ENCODE assay signal across 8 mouse cellular contexts in genomic region chr9:21245113-21245487, GRCm38 (mm10). TPM values are rescaled to one million over a fixed set of nuclear protein-coding genes. Genes with fewer than 3 reads are reported as not detected.
DNase-seq lines count a peak whose midpoint lies in the region; ATAC-seq and TF ChIP-seq lines count a peak whose summit lies in the region.

No protein-coding gene starts in this region.

- no peaks in the 10 kb centered on the region for H3K79me2 ChIP-seq in heart, adult 2 months (replicated peaks; ENCODE audit: control insufficient read depth, insufficient read depth, low read length)

- no peaks in the 10 kb centered on the region for H3K9me3 ChIP-seq in ES-E14 (ENCODE audit: control insufficient read depth, insufficient read depth, low read depth, low read length)
- no peaks in the 10 kb centered on the region for H3K9me3 ChIP-seq in hindbrain, embryonic 11.5 days (ENCODE audit: control insufficient read depth, low read length)
- no peaks in the 10 kb centered on the region for H3K9me3 ChIP-seq in liver, postnatal 0 days (ENCODE audit: low read length)

- no peak overlapping the region for H3K27ac ChIP-seq in heart, adult 2 months
- no peak overlapping the region for H3K27ac ChIP-seq in ES-E14 (ENCODE audit: insufficient read depth, low read depth, low read length, poor library complexity, severe bottlenecking)
- no peak overlapping the region for H3K27ac ChIP-seq in hindbrain, embryonic 11.5 days (ENCODE audit: low read depth, low read length)
- no peak overlapping the region for H3K27ac ChIP-seq in liver, postnatal 0 days (ENCODE audit: low read depth)

- intact Hi-C loops in heart, adult 2 months (cut with DNase I): no loop called here

- no peak for TF ChIP-seq CTCF in heart, adult 2 months (IDR thresholded peaks at IDR 0.05)
- no peak for TF ChIP-seq CTCF in liver, postnatal 0 days (IDR thresholded peaks at IDR 0.05; ENCODE audit: low read depth)

- peak overlapping the region; percentile 77 for H3K4me2 ChIP-seq in hindbrain, embryonic 11.5 days (replicated peaks; ENCODE audit: low read depth, low read length)
- peak overlapping the region; percentile 76 for H3K4me2 ChIP-seq in liver, postnatal 0 days (ENCODE audit: low read depth, low read length)

- H3K27me3 ChIP-seq in heart, adult 2 months (ENCODE audit: control insufficient read depth, insufficient read depth, low read length): peaks cover 13% of the 10 kb centered on the region
- H3K27me3 ChIP-seq in hindbrain, embryonic 11.5 days (ENCODE audit: control insufficient read depth, insufficient read depth, low read length): peaks cover 76% of the 10 kb centered on the region
- peaks cover 68% of the 10 kb centered on the region for H3K27me3 ChIP-seq in liver, postnatal 0 days (ENCODE audit: insufficient read depth, low read length)

- WGBS in heart, adult 2 months: 3% methylated on average over 16 of the region's 16 CpGs
- WGBS in hindbrain, embryonic 11.5 days: 1% methylated on average over 15 of the region's 16 CpGs
- 5% methylated on average over 16 of the region's 16 CpGs for WGBS in liver, postnatal 0 days (ENCODE audit: insufficient replicate concordance)

- 0 out of 2 replicates have a peak, but pooled peaks cover 1% of the 10 kb centered on the region for H3K4me1 ChIP-seq in heart, adult 2 months (ENCODE audit: control insufficient read depth, insufficient read depth, low read length)
- H3K4me1 ChIP-seq in ES-E14 (ENCODE audit: control insufficient read depth in 2 of 2, insufficient read depth in 2 of 2, low read length in 2 of 2, poor library complexity in 1 of 2): peaks cover 2 to 6% of the 10 kb centered on the region in 2 experiments; a peak in 2 of 4 replicates
- peaks cover 6% of the 10 kb centered on the region; the same call in 1 of the 2 replicates for H3K4me1 ChIP-seq in hindbrain, embryonic 11.5 days (replicated peaks; ENCODE audit: control insufficient read depth, insufficient read depth, low read length)
- peaks cover 26% of the 10 kb centered on the region for H3K4me1 ChIP-seq in liver, postnatal 0 days (ENCODE audit: insufficient read depth)

- no peak for TF ChIP-seq EP300 in heart, adult 2 months (IDR thresholded peaks at IDR 0.05; ENCODE audit: insufficient read depth, low read depth, low read length)
- TF ChIP-seq EP300 in liver, postnatal 0 days (IDR thresholded peaks at IDR 0.05; ENCODE audit: low read depth): no peak

- peak overlapping the region; percentile 62 for H3K9ac ChIP-seq in heart, adult 2 months (ENCODE audit: low read depth, low read length)
- peak overlapping the region; percentile 51; the same call in 1 of the 2 replicates for H3K9ac ChIP-seq in ES-E14 (ENCODE audit: insufficient read depth, low read depth, low read length, poor library complexity, severe bottlenecking)
- peak overlapping the region; percentile 54; the same call in 1 of the 2 replicates for H3K9ac ChIP-seq in hindbrain, embryonic 11.5 days (ENCODE audit: low read depth, low read length)
- no peak overlapping the region for H3K9ac ChIP-seq in liver, postnatal 0 days (replicated peaks)

- in situ Hi-C loops in ES-E14 (cut with MboI; ENCODE audit: low sequenced_read_pairs in 2 of 2, unreplicated experiment in 2 of 2): no loop called here

- no peak for TF ChIP-seq POLR2A in heart, adult 2 months (IDR thresholded peaks at IDR 0.05; ENCODE audit: insufficient read depth, low read depth, low read length)

- peak overlapping the region; percentile 46 for H3K4me3 ChIP-seq in heart, adult 2 months
- H3K4me3 ChIP-seq in ES-E14 (ENCODE audit: insufficient read depth in 1 of 2, low read depth in 1 of 2, low read length in 2 of 2, poor library complexity in 1 of 2, severe bottlenecking in 1 of 2): peak overlapping the region; percentile 64 to 83
- H3K4me3 ChIP-seq in hindbrain, embryonic 11.5 days (ENCODE audit: low read depth, low read length): peak overlapping the region; percentile 40
- H3K4me3 ChIP-seq in liver, postnatal 0 days (ENCODE audit: low read depth, low read length): peak overlapping the region; percentile 53

- DNase-seq in heart, adult 2 months: no peak
- DNase-seq in heart, adult 18-20 months: no peak
- no peak for DNase-seq in ES-E14 (ENCODE audit: low read depth, low spot score)
- DNase-seq in hindbrain, embryonic 11.5 days (ENCODE audit: low spot score): no peak
- DNase-seq in liver, postnatal 0 days: no peak
- DNase-seq in layer of hippocampus, adult 11-12 months (ENCODE audit: low spot score): no peak
- no peak for DNase-seq in right cerebral cortex, adult 2 months (ENCODE audit: low spot score in 2 of 2)
- DNase-seq in spleen, adult 12 weeks (ENCODE audit: low spot score): no peak

- no peaks in the 10 kb centered on the region for H3K36me3 ChIP-seq in heart, adult 2 months (ENCODE audit: control insufficient read depth, insufficient read depth, low read length)
- H3K36me3 ChIP-seq in ES-E14 (ENCODE audit: control insufficient read depth, insufficient read depth, low read length, poor library complexity, severe bottlenecking): no peaks in the 10 kb centered on the region
- H3K36me3 ChIP-seq in hindbrain, embryonic 11.5 days (ENCODE audit: control insufficient read depth, insufficient read depth, low read length): no peaks in the 10 kb centered on the region
- H3K36me3 ChIP-seq in liver, postnatal 0 days (replicated peaks; ENCODE audit: insufficient read depth, low read length): no peaks in the 10 kb centered on the region

- ATAC-seq in hindbrain, embryonic 11.5 days (ENCODE audit: low FRiP score): no peak
- no peak for ATAC-seq in liver, postnatal 0 days

TF ChIP-seq in ES-E14, 5 proteins besides CTCF, POLR2A, EP300 and RAD21:
- no peak for TF ChIP-seq HCFC1 (IDR thresholded peaks at IDR 0.05; ENCODE audit: borderline replicate concordance, insufficient read depth, low read length)
- TF ChIP-seq ZNF384 (IDR thresholded peaks at IDR 0.05; ENCODE audit: low read depth, low read length): no peak
- no peak for TF ChIP-seq ZC3H11A (IDR thresholded peaks at IDR 0.05; ENCODE audit: borderline replicate concordance, low read depth, low read length)
- TF ChIP-seq CHD2 (IDR thresholded peaks at IDR 0.05; ENCODE audit: low read depth, low read length): no peak
- no peak for TF ChIP-seq MAFK (IDR thresholded peaks at IDR 0.05; ENCODE audit: insufficient read depth, low read depth, low read length)
TF ChIP-seq in ES-E14: peak in this region for 0.

RNA-seq across cellular contexts. Expression of gene S1pr5, which starts 3.1 kb away (rescaled TPM):
- total RNA-seq in heart, adult 2 months (2021): 1 to 10 TPM; 1.2 to 1.3 TPM
- polyA plus RNA-seq in heart, adult 2 months (2012; rRNA removed): 0.73 and 1.5 TPM in 2 replicates
- total RNA-seq in heart, adult 18-20 months (2021): 1 to 10 TPM in 1 of 2 experiments, under 1 TPM in 1; 0.89 to 1.5 TPM
- total RNA-seq in ES-E14 (2012; rRNA removed): 0.27 and 0.53 TPM in 2 replicates
- 0.59 and 0.73 TPM in 2 replicates for polyA plus RNA-seq in hindbrain, embryonic 11.5 days (2014; fragmentation: Nextera tagmentation; extraction: Ambion mirVana)
- polyA plus RNA-seq in liver, postnatal 0 days (2015; fragmentation: Nextera tagmentation; extraction: Ambion mirVana): 0.08 and 0.17 TPM in 2 replicates

RNA-seq across cellular contexts. Expression of gene Keap1, which starts 5.9 kb away (rescaled TPM):
- 10 to 100 TPM; 37.6 to 47.2 TPM for total RNA-seq in heart, adult 2 months (2021)
- 40.4 and 46.0 TPM in 2 replicates for polyA plus RNA-seq in heart, adult 2 months (2012; rRNA removed)
- total RNA-seq in heart, adult 18-20 months (2021): 10 to 100 TPM; 43.1 to 44.5 TPM
- 23.3 and 27.4 TPM in 2 replicates for total RNA-seq in ES-E14 (2012; rRNA removed)
- 23.6 and 23.7 TPM in 2 replicates for polyA plus RNA-seq in hindbrain, embryonic 11.5 days (2014; fragmentation: Nextera tagmentation; extraction: Ambion mirVana)
- 22.9 and 26.5 TPM in 2 replicates for polyA plus RNA-seq in liver, postnatal 0 days (2015; fragmentation: Nextera tagmentation; extraction: Ambion mirVana)

RNA-seq across cellular contexts. Expression of gene Atg4d, which starts 20.0 kb away (rescaled TPM):
- 100 to 1,000 TPM in 1 of 2 experiments, 10 to 100 TPM in 1; 88.7 to 100 TPM for total RNA-seq in heart, adult 2 months (2021)
- polyA plus RNA-seq in heart, adult 2 months (2012; rRNA removed): 60.8 and 72.6 TPM in 2 replicates
- total RNA-seq in heart, adult 18-20 months (2021): 100 to 1,000 TPM in 1 of 2 experiments, 10 to 100 TPM in 1; 82.0 to 101 TPM
- 23.8 and 32.7 TPM in 2 replicates for total RNA-seq in ES-E14 (2012; rRNA removed)
- 45.3 and 50.6 TPM in 2 replicates for polyA plus RNA-seq in hindbrain, embryonic 11.5 days (2014; fragmentation: Nextera tagmentation; extraction: Ambion mirVana)
- polyA plus RNA-seq in liver, postnatal 0 days (2015; fragmentation: Nextera tagmentation; extraction: Ambion mirVana): 49.3 and 51.2 TPM in 2 replicates

RNA-seq across cellular contexts. Expression of gene Kri1, which starts 42.7 kb away (rescaled TPM):
- total RNA-seq in heart, adult 2 months (2021): 10 to 100 TPM; 16.3 to 16.8 TPM
- 10.5 and 12.8 TPM in 2 replicates for polyA plus RNA-seq in heart, adult 2 months (2012; rRNA removed)
- 10 to 100 TPM; 10.6 to 17.2 TPM for total RNA-seq in heart, adult 18-20 months (2021)
- 81.6 and 108 TPM in 2 replicates for total RNA-seq in ES-E14 (2012; rRNA removed)
- polyA plus RNA-seq in hindbrain, embryonic 11.5 days (2014; fragmentation: Nextera tagmentation; extraction: Ambion mirVana): 13.5 and 15.9 TPM in 2 replicates
- 4.7 and 5.3 TPM in 2 replicates for polyA plus RNA-seq in liver, postnatal 0 days (2015; fragmentation: Nextera tagmentation; extraction: Ambion mirVana)

RNA-seq across cellular contexts. Expression of gene Cdkn2d, which starts 46.1 kb away (rescaled TPM):
- 10 to 100 TPM; 11.3 to 15.0 TPM for total RNA-seq in heart, adult 2 months (2021)
- 25.0 and 32.9 TPM in 2 replicates for polyA plus RNA-seq in heart, adult 2 months (2012; rRNA removed)
- 10 to 100 TPM; 14.3 to 15.9 TPM for total RNA-seq in heart, adult 18-20 months (2021)
- total RNA-seq in ES-E14 (2012; rRNA removed): 9.6 and 12.7 TPM in 2 replicates
- 80.3 and 83.2 TPM in 2 replicates for polyA plus RNA-seq in hindbrain, embryonic 11.5 days (2014; fragmentation: Nextera tagmentation; extraction: Ambion mirVana)
- 74.3 and 76.6 TPM in 2 replicates for polyA plus RNA-seq in liver, postnatal 0 days (2015; fragmentation: Nextera tagmentation; extraction: Ambion mirVana)
